Mouse (Mus musculus) CD4-positive helper T cell, adult 2 months (primary cell): Measurements from ENCODE around the gene Snx15.

Source experiments
- DNase-seq: peaks from one replicate; pipeline ENCODE4 v3.0.0-alpha.2; 2012; ENCODE audit warnings: low read depth, missing footprints, low spot score

The Snx15 gene

GRCm38 (mm10) chr19:6121761-6122160 lies 6.3 kb downstream of the Snx15 start:
- no peak for DNase-seq

- DNase-seq, result no peak
Observed at GRCm38 (mm10) chr19:6118677-6119185, 9.4 kb downstream of the Snx15 start.

- peak; percentile 93 for DNase-seq
Observed at GRCm38 (mm10) chr19:6117986-6118676, 10.0 kb downstream of the Snx15 start, which contains the start of gene Sac3d1. TSS of gene Sac3d1 (minus strand) at chr19:6118650.

GRCm38 (mm10) chr19:6117346-6117985 lies 10.6 kb downstream of the Snx15 start:
- no peak for DNase-seq

DNA sequence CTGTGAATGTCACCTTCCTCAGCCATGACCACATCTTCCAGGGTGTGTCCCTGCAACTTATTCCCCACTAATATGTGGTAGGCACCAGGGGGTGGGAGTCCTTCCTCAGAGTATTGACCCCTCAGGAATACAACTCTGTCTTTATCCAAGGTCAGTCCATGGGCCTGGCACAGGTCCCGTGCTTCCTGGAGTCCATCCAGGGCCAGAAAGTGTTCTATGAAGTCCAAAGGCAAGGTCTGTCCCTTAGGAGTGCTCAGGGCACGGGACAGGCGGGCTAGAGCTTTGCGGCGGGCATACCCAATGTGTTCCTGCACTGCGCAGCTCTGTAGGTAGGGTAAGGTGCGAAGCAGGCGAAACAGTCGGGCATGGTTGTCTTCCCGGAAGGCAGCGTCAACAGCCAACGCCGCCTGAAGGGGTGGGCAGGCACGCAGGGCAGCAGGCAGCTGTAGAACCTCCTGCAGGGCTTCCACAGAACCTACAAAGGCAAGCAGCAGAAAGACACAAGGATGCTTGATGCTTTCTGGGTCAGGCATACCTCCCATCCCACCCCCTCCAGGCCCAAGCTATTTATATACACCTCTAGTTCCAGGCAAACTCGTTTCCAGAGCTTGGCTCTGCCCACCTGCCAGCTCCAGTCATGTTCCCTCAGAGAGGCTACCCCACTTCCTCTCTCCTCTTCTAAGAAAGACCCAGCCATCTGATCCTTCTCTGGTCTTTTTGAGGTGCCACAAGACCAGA lies 11.8 kb downstream of the Snx15 start:
- DNase-seq, result no peak

- no peak for DNase-seq
Observed at GRCm38 (mm10) chr19:6113116-6113515, 15.0 kb downstream of the Snx15 start.

- no peak for DNase-seq
Observed at GRCm38 (mm10) chr19:6105586-6105985, 22.5 kb downstream of the Snx15 start, which contains the start of gene Naaladl1. TSS of gene Naaladl1 (plus strand) at chr19:6105782.

DNA sequence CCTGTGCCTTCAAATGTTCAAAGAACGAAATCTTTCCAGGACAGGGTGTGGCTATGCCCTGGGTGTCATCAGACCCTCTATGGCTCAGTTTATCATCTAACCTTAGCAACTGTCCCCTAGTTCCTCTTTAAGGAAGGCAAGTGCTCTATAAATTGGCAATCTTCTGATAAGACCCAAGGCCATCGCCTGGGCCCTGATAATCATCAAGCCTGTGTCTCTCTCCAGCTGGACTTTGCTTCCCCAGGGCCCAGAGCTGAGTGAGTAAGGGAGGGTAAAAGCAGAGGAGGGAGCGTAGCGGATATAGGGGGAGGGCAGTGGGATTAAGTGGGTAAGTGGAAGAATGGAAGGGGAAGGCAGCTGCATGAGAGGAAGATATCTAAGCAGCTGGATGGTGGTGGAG lies 23.6 kb downstream of the Snx15 start:
- no peak for DNase-seq

- DNase-seq, result no peak
Observed at GRCm38 (mm10) chr19:6102169-6102853, 25.8 kb downstream of the Snx15 start.

DNA sequence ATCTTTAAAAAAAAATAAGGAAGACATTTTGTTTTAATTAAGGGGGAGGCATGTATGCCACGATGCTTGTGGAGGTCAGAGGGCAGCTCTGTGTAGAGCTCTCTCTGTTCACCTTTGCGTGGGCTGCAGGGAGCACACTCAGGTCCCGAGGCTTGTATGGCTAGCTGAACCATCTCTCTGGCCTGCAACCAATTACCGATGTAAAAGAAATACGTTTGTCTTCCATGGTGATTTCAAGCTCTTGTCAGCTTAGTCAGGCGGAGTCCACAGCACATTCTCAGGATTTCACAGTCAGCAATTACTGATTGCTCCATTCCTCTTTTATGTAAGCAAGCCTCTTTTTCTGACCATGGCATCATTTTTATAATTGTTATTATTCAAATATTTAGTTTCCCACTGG lies 26.9 kb downstream of the Snx15 start:
- DNase-seq, result no peak

GRCm38 (mm10) chr19:6097847-6098246 lies 30.3 kb downstream of the Snx15 start:
- no peak for DNase-seq

GRCm38 (mm10) chr19:6094119-6094518 lies 34.0 kb downstream of the Snx15 start, which contains the start of gene AC131692.1:
TSS of gene AC131692.1 (plus strand) at chr19:6094419.
- no peak for DNase-seq

GRCm38 (mm10) chr19:6088841-6089240 lies 39.3 kb downstream of the Snx15 start:
- no peak for DNase-seq

- peak; percentile 86 for DNase-seq
Observed at GRCm38 (mm10) chr19:6085417-6085879, 42.7 kb downstream of the Snx15 start.

- DNase-seq, result peak; percentile 99
Observed at GRCm38 (mm10) chr19:6084478-6085248, 43.4 kb downstream of the Snx15 start, which contains the start of the genes Zfpl1 and Cdca5. TSS of gene Zfpl1 (minus strand) at chr19:6084956. TSS of gene Cdca5 (plus strand) at chr19:6084983.

DNA sequence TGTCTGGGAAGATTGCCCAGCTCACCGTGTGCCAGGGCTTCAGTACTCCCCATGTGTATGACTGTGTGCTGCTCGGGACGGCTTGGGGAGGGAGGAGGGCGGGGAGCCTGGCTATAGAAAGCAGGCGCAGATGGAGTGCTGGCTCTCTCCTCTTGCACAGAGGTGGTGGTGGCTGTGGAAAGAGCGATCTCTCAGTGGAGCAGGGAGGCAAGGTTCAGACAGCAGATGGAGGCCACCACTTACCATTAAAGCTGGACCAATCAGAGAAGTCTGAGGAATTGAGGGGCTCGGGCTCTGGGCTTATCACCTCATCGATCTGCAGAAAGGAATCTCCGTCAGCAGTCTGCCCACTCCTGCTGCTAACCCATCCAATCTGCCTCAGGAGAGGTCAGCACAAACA lies 45.9 kb downstream of the Snx15 start, which contains the start of gene Gm28374:
Gene Gm28374, minus strand, starts transcription at position 101 of the 400 bp plus-strand sequence.
- DNase-seq, result no peak

DNA sequence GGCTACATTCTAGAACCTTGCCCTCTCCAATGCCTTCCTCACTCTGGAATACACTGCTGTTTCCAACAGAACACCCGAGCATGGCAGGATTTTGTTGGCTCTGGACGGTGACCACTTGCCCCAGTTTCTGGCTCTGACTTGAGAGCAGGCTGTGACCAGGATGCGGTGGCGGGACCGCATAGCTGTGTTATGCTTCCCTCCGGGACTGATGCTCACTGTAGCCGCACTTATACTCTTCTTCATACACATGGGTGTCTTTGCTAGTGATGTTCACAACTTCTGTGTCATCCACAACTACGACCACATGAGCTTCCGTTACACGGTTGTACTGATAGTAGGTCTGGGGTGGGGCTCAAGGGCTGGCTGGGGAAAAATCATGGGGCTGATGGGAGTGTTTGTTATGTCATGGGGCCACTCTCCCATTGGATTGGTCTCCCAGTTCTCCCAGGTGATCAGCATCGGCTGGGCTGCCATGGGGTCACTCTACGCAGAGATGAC lies 48.1 kb downstream of the Snx15 start, which contains the start of gene Tmem262:
Gene Tmem262, plus strand, starts transcription at position 51 of the 498 bp plus-strand sequence.
- no peak for DNase-seq

GRCm38 (mm10) chr19:6076564-6077393 lies 51.3 kb downstream of the Snx15 start, which contains the start of gene Vps51:
TSS of gene Vps51 (minus strand) at chr19:6077231.
- DNase-seq, result peak; percentile 93

GRCm38 (mm10) chr19:6073889-6074288 lies 54.2 kb downstream of the Snx15 start:
- DNase-seq, result no peak
